Mouse (Mus musculus): ENCODE results near the gene Smad6. TPM values are rescaled to one million over a fixed set of nuclear protein-coding genes. Genes with fewer than 3 reads are reported as not detected.

The Smad6 gene
- total and polyA plus RNA-seq, 2 experiments from 2014 or later = 1.7 to 11.9 TPM

GRCm38 (mm10) chr9:64057903-64058650, 36.2 kb upstream of the Smad6 start:
- no peaks in the 10 kb centered on the region for H3K9me3 ChIP-seq (ENCODE audit: low read length)
- no peak overlapping the region for H3K4me2 ChIP-seq (ENCODE audit: low read depth, low read length)
- no peaks in the 10 kb centered on the region for H3K36me3 ChIP-seq (ENCODE audit: insufficient read depth, low read length)
- H3K9ac ChIP-seq (replicated peaks; ENCODE audit: low read length) = no peak overlapping the region
- 47% methylated on average over 7 of the region's 7 CpGs for WGBS
- H3K27ac ChIP-seq = peak overlapping the region; percentile 36; the same call in 1 of the 2 replicates
- H3K27me3 ChIP-seq (ENCODE audit: insufficient read depth, low read length) = no peaks in the 10 kb centered on the region; the same call in 1 of the 2 replicates
- no peak overlapping the region for H3K4me3 ChIP-seq (ENCODE audit: low read length)
- 0 out of 2 replicates have a peak, but pooled peaks cover 11% of the 10 kb centered on the region for H3K4me1 ChIP-seq (ENCODE audit: insufficient read depth, low read length)
- TF ChIP-seq CTCF (IDR thresholded peaks at IDR 0.05; ENCODE audit: low read depth) = no peak
- peak; percentile 77 for ATAC-seq
- peak; percentile 59 for DNase-seq (ENCODE audit: low spot score)

DNA sequence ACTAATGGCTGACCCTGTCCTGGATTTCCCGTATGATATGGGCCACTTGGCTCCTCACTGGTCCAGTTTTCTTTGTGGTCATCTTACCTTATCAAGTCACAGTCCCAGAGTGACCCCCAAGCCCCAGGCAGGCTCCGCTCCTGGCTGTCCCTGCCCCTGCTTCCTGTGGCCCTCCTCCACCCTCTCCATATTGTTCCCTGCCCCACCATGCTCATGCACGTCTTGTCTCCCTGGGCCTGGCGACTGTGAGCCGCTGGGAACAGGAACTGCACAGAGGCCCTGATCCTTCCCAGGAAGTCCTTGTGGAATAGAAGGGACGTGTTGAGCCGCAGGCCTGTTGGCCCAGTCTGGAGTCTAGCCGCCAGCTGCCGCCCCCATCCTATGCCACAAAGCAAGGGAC, 33.3 kb upstream of the Smad6 start:
- Histone ChIP-seq H3K4me1 (ENCODE audit: insufficient read depth, low read length) (0 out of 2 replicates have a peak, but pooled peaks cover 12% of the 10 kb centered on the region), H3K4me3 (ENCODE audit: low read length) (no peak overlapping the region), H3K36me3 (ENCODE audit: insufficient read depth, low read length) (no peaks in the 10 kb centered on the region), H3K9me3 (ENCODE audit: low read length) (no peaks in the 10 kb centered on the region), H3K4me2 (ENCODE audit: low read depth, low read length) (no peak overlapping the region), H3K9ac (replicated peaks; ENCODE audit: low read length) (no peak overlapping the region), H3K27ac (no peak overlapping the region), H3K27me3 (ENCODE audit: insufficient read depth, low read length) (no peaks in the 10 kb centered on the region)
- DNase-seq (ENCODE audit: low spot score) (no peak), ATAC-seq (no peak)
- TF ChIP-seq CTCF (IDR thresholded peaks at IDR 0.05; ENCODE audit: low read depth) = no peak
- WGBS = 53% methylated on average over 9 of the region's 9 CpGs

DNA sequence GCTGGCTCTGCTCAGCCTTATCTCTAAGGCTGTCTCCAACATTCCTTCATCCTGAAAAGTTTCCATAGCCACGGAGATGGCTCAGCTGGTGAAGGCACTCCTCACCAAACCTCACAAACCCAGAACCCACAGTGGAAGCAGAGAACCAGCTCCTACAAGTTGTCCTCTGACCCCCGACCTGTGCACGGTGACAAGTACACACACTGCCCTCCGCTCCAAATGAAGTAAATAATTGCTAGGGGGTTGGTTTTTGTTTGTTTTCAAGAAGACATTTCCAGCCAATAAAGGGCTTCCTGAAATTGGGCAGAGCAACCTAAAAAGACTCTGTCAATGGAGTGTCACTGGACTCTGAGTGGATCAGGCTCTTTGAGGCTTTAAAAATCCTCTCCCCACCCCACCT, 31.9 kb upstream of the Smad6 start:
- Histone ChIP-seq H3K9me3 (ENCODE audit: low read length) (no peaks in the 10 kb centered on the region), H3K27ac (no peak overlapping the region), H3K9ac (replicated peaks; ENCODE audit: low read length) (no peak overlapping the region), H3K4me1 (ENCODE audit: insufficient read depth, low read length) (peaks cover 14% of the 10 kb centered on the region; the same call in 1 of the 2 replicates), H3K4me3 (ENCODE audit: low read length) (no peak overlapping the region), H3K27me3 (ENCODE audit: insufficient read depth, low read length) (no peaks in the 10 kb centered on the region), H3K36me3 (ENCODE audit: insufficient read depth, low read length) (no peaks in the 10 kb centered on the region), H3K4me2 (ENCODE audit: low read depth, low read length) (no peak overlapping the region)
- no peak for TF ChIP-seq CTCF (IDR thresholded peaks at IDR 0.05; ENCODE audit: low read depth)
- DNase-seq (ENCODE audit: low spot score) (no peak), ATAC-seq (no peak)
- 56% methylated on average over 4 of the region's 4 CpGs for WGBS

GRCm38 (mm10) chr9:64051241-64051640, 29.4 kb upstream of the Smad6 start:
- peaks cover 6% of the 10 kb centered on the region; the same call in 1 of the 2 replicates for H3K4me1 ChIP-seq (ENCODE audit: insufficient read depth, low read length)
- H3K4me3 ChIP-seq (ENCODE audit: low read length) = no peak overlapping the region
- no peak overlapping the region for H3K9ac ChIP-seq (replicated peaks; ENCODE audit: low read length)
- H3K27ac ChIP-seq = no peak overlapping the region
- 90% methylated on average over 2 of the region's 2 CpGs for WGBS
- H3K4me2 ChIP-seq (ENCODE audit: low read depth, low read length) = no peak overlapping the region
- no peak for ATAC-seq
- no peak for TF ChIP-seq CTCF (IDR thresholded peaks at IDR 0.05; ENCODE audit: low read depth)
- H3K36me3 ChIP-seq (ENCODE audit: insufficient read depth, low read length) = no peaks in the 10 kb centered on the region
- no peaks in the 10 kb centered on the region for H3K27me3 ChIP-seq (ENCODE audit: insufficient read depth, low read length)
- no peaks in the 10 kb centered on the region for H3K9me3 ChIP-seq (ENCODE audit: low read length)
- DNase-seq (ENCODE audit: low spot score) = no peak

DNA sequence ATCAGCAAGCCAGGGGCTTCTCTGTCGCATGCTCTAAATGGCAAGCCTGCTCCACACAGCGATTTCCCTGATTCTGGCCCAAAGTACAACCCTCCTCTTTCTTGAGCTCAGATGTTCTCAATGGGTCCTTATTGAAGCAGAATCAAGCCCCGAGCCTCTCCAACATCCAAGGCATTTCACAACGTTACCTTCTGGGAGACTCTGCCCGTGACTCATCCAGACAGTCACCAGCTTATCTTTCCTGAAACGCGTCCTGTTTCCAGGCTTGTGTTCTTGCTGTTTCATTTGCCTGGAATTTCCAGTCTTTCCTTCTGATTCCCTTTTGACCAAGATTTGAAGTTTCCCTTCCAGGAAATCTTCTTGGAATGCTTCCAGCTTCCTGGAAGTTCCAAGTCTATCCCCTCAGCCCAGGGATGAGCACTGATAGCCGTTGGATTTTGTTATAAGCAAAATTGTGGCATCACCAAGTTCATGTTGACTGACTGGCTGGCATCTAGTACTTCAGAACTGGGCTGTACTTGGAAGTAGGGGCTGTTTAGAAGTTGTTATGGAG, 28.7 kb upstream of the Smad6 start:
- Histone ChIP-seq H3K9me3 (ENCODE audit: low read length) (no peaks in the 10 kb centered on the region), H3K4me2 (ENCODE audit: low read depth, low read length) (peak overlapping the region; percentile 68), H3K4me3 (ENCODE audit: low read length) (peak overlapping the region; percentile 34; the same call in 1 of the 2 replicates), H3K9ac (replicated peaks; ENCODE audit: low read length) (peak overlapping the region; percentile 7), H3K4me1 (ENCODE audit: insufficient read depth, low read length) (peaks cover 6% of the 10 kb centered on the region; the same call in 1 of the 2 replicates), H3K27me3 (ENCODE audit: insufficient read depth, low read length) (no peaks in the 10 kb centered on the region), H3K27ac (peak overlapping the region; percentile 41), H3K36me3 (ENCODE audit: insufficient read depth, low read length) (no peaks in the 10 kb centered on the region)
- DNase-seq (ENCODE audit: low spot score) (peak; percentile 10), ATAC-seq (no peak)
- WGBS = 41% methylated on average over 8 of the region's 8 CpGs
- no peak for TF ChIP-seq CTCF (IDR thresholded peaks at IDR 0.05; ENCODE audit: low read depth)

GRCm38 (mm10) chr9:64049471-64050380, 27.9 kb upstream of the Smad6 start:
- Histone ChIP-seq H3K27ac (no peak overlapping the region; the same call in 1 of the 2 replicates), H3K4me2 (ENCODE audit: low read depth, low read length) (peak overlapping the region; percentile 68), H3K9me3 (ENCODE audit: low read length) (no peaks in the 10 kb centered on the region), H3K4me3 (ENCODE audit: low read length) (peak overlapping the region; percentile 34), H3K4me1 (ENCODE audit: insufficient read depth, low read length) (peaks cover 6% of the 10 kb centered on the region; the same call in 1 of the 2 replicates), H3K27me3 (ENCODE audit: insufficient read depth, low read length) (no peaks in the 10 kb centered on the region), H3K9ac (replicated peaks; ENCODE audit: low read length) (peak overlapping the region; percentile 7), H3K36me3 (ENCODE audit: insufficient read depth, low read length) (no peaks in the 10 kb centered on the region)
- WGBS = 12% methylated on average over 32 of the region's 32 CpGs
- peak; percentile 71 for DNase-seq (ENCODE audit: low spot score)
- no peak for TF ChIP-seq CTCF (IDR thresholded peaks at IDR 0.05; ENCODE audit: low read depth)
- peak; percentile 88; the same call in 1 of the 2 replicates for ATAC-seq
